Mouse (Mus musculus) CH12.LX (cell line): ENCODE data around the gene Vmn1r116. TPM values are rescaled to one million over a fixed set of nuclear protein-coding genes. Genes with fewer than 3 reads are reported as not detected.
"Not testable (repeated sequence)": the region's sequence is repeated elsewhere in the genome, so short reads cannot be mapped to it uniquely, and the experiment has no call there.

Source experiments
- DNase-seq: peaks from one replicate; pipeline ENCODE4 v3.0.0-alpha.2; 2013; ENCODE audit errors: extremely low read depth
- H3K27ac ChIP-seq: 2 replicates; pipeline ENCODE4 v1.5.1; 2012; ENCODE audit warnings: low read depth, mild to moderate bottlenecking, control low read depth, moderate library complexity; ENCODE audit not compliant: insufficient read depth
- H3K27me3 ChIP-seq: replicated peaks from 2 replicates; pipeline ENCODE3; 2012; ENCODE audit warnings: inconsistent platforms
- H3K36me3 ChIP-seq, 2 experiments: replicated peaks in 1 of 2; 2 replicates each; pipeline versions ENCODE3 to v1.6.1; 2012; ENCODE audit warnings: inconsistent platforms in 1 of 2, low read length in 1 of 2, mild to moderate bottlenecking in 1 of 2, mixed read lengths in 1 of 2, moderate library complexity in 1 of 2; ENCODE audit not compliant: control insufficient read depth in 1 of 2, insufficient read depth in 1 of 2
- H3K4me1 ChIP-seq, 2 experiments: 2 replicates each; pipeline ENCODE4 v1.6.1; 2012; ENCODE audit warnings: inconsistent platforms in 1 of 2, moderate library complexity in 1 of 2; ENCODE audit not compliant: insufficient read depth in 2 of 2, control insufficient read depth in 1 of 2
- H3K4me2 ChIP-seq: 2 replicates; pipeline ENCODE4 v1.6.1; 2012; ENCODE audit warnings: low read depth, mild to moderate bottlenecking, control low read depth; ENCODE audit not compliant: poor library complexity, insufficient read depth, severe bottlenecking
- H3K4me3 ChIP-seq, 3 experiments: fragments of 150-350 bp in 1 of 3; sonication (generic) in 1 of 3; replicated peaks in 1 of 3; 2 replicates each; pipeline versions ENCODE3 to v1.5.1; 2011 to 2012; ENCODE audit warnings: low read depth in 2 of 3, low read length in 2 of 3, mild to moderate bottlenecking in 2 of 3, moderate library complexity in 2 of 3, control low read depth in 1 of 3, improper control_type of control experiment in 1 of 3, inconsistent platforms in 1 of 3, mixed read lengths in 1 of 3; ENCODE audit not compliant: poor library complexity in 1 of 3
- H3K79me2 ChIP-seq: replicated peaks from 2 replicates; pipeline ENCODE4 v1.6.1; 2012; ENCODE audit warnings: mild to moderate bottlenecking, moderate library complexity; ENCODE audit not compliant: control insufficient read depth, poor library complexity, insufficient read depth, severe bottlenecking; ENCODE audit errors: extremely low read depth
- H3K9ac ChIP-seq: 2 replicates; pipeline ENCODE4 v1.6.1; 2012; ENCODE audit warnings: low read depth, mild to moderate bottlenecking, control low read depth, moderate library complexity; ENCODE audit not compliant: insufficient read depth
- H3K9me3 ChIP-seq: replicated peaks from 2 replicates; pipeline ENCODE3; 2012; ENCODE audit warnings: low read length, inconsistent platforms, mixed read lengths
- dilution Hi-C: fragments of 300-500 bp; cut with MboI; formaldehyde crosslinking; loops from 2 replicates; pipeline ENCODE4 v1.14.3; 2020; ENCODE audit warnings: low sequenced_read_pairs; ENCODE audit not compliant: extremely low pct_unique_long_range_greater_than_20kb, extremely low pct_ligation_motif_present
- in situ Hi-C: fragments of 300-500 bp; cut with MboI; formaldehyde crosslinking; loops from 3 replicates; pipeline ENCODE4 v1.14.3; 2019; ENCODE audit warnings: low sequenced_read_pairs, low pct_ligation_motif_present, low pct_unique_long_range_greater_than_20kb, mixed read lengths
- polyA plus RNA-seq: library from polyadenylated mRNA; unstranded; fragments of >175 nt; gene quantifications from 2 replicates; pipeline ENCODE4 v1.2.1, GENCODE M21; 2012; ENCODE audit warnings: low read depth; ENCODE audit not compliant: insufficient read length
- total RNA-seq, 2 experiments: library from RNA; depleted of rRNA; stranded (reverse); fragments of 300-350 nt in 1 of 2; fragments of >200 nt in 1 of 2; gene quantifications; 2 replicates each; pipeline ENCODE4 v1.2.3; 2012 to 2014

Gene Vmn1r116
- total RNA-seq (2012; rRNA removed) (not detected in 2 replicates), total RNA-seq (2014; rRNA removed) (not detected in 2 replicates), polyA plus RNA-seq (not detected in 2 replicates)

- H3K79me2 ChIP-seq, H3K4me3 ChIP-seq, DNase-seq, H3K9ac ChIP-seq, dilution Hi-C loops, H3K27ac ChIP-seq, H3K9me3 ChIP-seq, H3K36me3 ChIP-seq, H3K4me1 ChIP-seq, H3K4me2 ChIP-seq, H3K27me3 ChIP-seq, in situ Hi-C loops: not testable (repeated sequence)
These were observed at the start of gene Vmn1r116 for GRCm38 (mm10) chr7:20871956-20872355. Gene Vmn1r116, plus strand, starts transcription at chr7:20872256.

GRCm38 (mm10) chr7:20844885-20845284 is 27.2 kb upstream of the Vmn1r116 start, which contains the start of gene Vmn1r115:
Gene Vmn1r115, minus strand, starts transcription at chr7:20844985.
- in situ Hi-C loops = not testable (repeated sequence)

GRCm38 (mm10) chr7:20884021-20884420 is 12.0 kb downstream of the Vmn1r116 start, which contains the start of gene Vmn1r117:
Gene Vmn1r117, minus strand, starts transcription at chr7:20884121.
- H3K4me2 ChIP-seq, H3K9me3 ChIP-seq, in situ Hi-C loops, DNase-seq, H3K4me1 ChIP-seq, H3K27me3 ChIP-seq, H3K27ac ChIP-seq, H3K4me3 ChIP-seq, H3K36me3 ChIP-seq, H3K9ac ChIP-seq, dilution Hi-C loops, H3K79me2 ChIP-seq: not testable (repeated sequence)

More at GRCm38 (mm10) chr7:20844885-20845284, 27.2 kb upstream of the Vmn1r116 start, which contains the start of gene Vmn1r115:
- H3K36me3 ChIP-seq, H3K27ac ChIP-seq, H3K9me3 ChIP-seq, H3K4me2 ChIP-seq, H3K4me3 ChIP-seq, DNase-seq, H3K9ac ChIP-seq, H3K27me3 ChIP-seq, dilution Hi-C loops, H3K4me1 ChIP-seq, H3K79me2 ChIP-seq: not testable (repeated sequence)

DNA sequence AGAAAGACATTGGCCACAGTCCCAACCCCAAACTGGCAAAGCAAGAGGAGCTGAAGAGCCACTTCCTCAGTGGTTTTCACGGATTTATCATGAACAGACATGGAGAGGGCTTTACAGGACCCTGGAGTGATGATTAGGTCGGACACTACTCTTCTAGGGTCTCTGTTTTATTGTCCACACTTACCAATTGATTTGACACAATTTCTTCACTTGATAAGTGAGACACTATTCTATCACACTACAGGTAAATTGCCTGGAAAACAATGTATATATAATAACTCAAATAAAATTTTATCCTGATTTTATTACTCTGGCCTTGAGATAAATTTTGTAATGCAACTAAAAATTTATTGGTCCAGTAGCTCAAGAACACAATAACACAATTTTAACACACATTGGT is 40.2 kb downstream of the Vmn1r116 start, which contains the start of gene Vmn1r118:
TSS of gene Vmn1r118 (minus strand) at position 101 of the 400 bp plus-strand sequence.
- dilution Hi-C loops = not testable (repeated sequence)

More for the DNA sequence above, 40.2 kb downstream of the Vmn1r116 start, which contains the start of gene Vmn1r118:
- H3K36me3 ChIP-seq, H3K27me3 ChIP-seq, H3K4me3 ChIP-seq, H3K4me1 ChIP-seq, H3K27ac ChIP-seq, H3K9ac ChIP-seq, H3K79me2 ChIP-seq, DNase-seq, in situ Hi-C loops, H3K9me3 ChIP-seq, H3K4me2 ChIP-seq: not testable (repeated sequence)

Other genes with a start within 250 kb of the Vmn1r116 start
- gene Vmn1r107, start 203.3 kb upstream of the Vmn1r116 start, total RNA-seq (2012; rRNA removed) = not detected in 2 replicates
- gene Vmn1r107, start 203.3 kb upstream of the Vmn1r116 start, total RNA-seq (2014; rRNA removed) = not detected in 2 replicates
- gene Vmn1r107, start 203.3 kb upstream of the Vmn1r116 start, polyA plus RNA-seq = not detected in 2 replicates
- not detected in 2 replicates for gene Vmn1r111, start 169.0 kb upstream of the Vmn1r116 start, total RNA-seq (2012; rRNA removed)
- gene Vmn1r111, start 169.0 kb upstream of the Vmn1r116 start, total RNA-seq (2014; rRNA removed) = not detected in 2 replicates
- not detected in 2 replicates for gene Vmn1r111, start 169.0 kb upstream of the Vmn1r116 start, polyA plus RNA-seq
- gene Gm10668, start 141.6 kb upstream of the Vmn1r116 start, total RNA-seq (2012; rRNA removed) = not detected in 2 replicates
- gene Gm10668, start 141.6 kb upstream of the Vmn1r116 start, total RNA-seq (2014; rRNA removed) = not detected in 2 replicates
- gene Gm10668, start 141.6 kb upstream of the Vmn1r116 start, polyA plus RNA-seq = not detected in 2 replicates
- not detected in 2 replicates for gene Vmn1r112, start 101.1 kb upstream of the Vmn1r116 start, total RNA-seq (2012; rRNA removed)
- gene Vmn1r112, start 101.1 kb upstream of the Vmn1r116 start, total RNA-seq (2014; rRNA removed) = not detected in 2 replicates
- gene Vmn1r112, start 101.1 kb upstream of the Vmn1r116 start, polyA plus RNA-seq = not detected in 2 replicates
- not detected in 2 replicates for gene Vmn1r113, start 85.0 kb upstream of the Vmn1r116 start, total RNA-seq (2012; rRNA removed)
- not detected in 2 replicates for gene Vmn1r113, start 85.0 kb upstream of the Vmn1r116 start, total RNA-seq (2014; rRNA removed)
- gene Vmn1r113, start 85.0 kb upstream of the Vmn1r116 start, polyA plus RNA-seq = not detected in 2 replicates
- gene Vmn1r114, start 60.1 kb upstream of the Vmn1r116 start, total RNA-seq (2012; rRNA removed) = not detected in 2 replicates
- not detected in 2 replicates for gene Vmn1r114, start 60.1 kb upstream of the Vmn1r116 start, total RNA-seq (2014; rRNA removed)
- gene Vmn1r114, start 60.1 kb upstream of the Vmn1r116 start, polyA plus RNA-seq = not detected in 2 replicates
- not detected in 2 replicates for gene Vmn1r115, start 27.3 kb upstream of the Vmn1r116 start, total RNA-seq (2012; rRNA removed)
- gene Vmn1r115, start 27.3 kb upstream of the Vmn1r116 start, total RNA-seq (2014; rRNA removed) = not detected in 2 replicates
- gene Vmn1r115, start 27.3 kb upstream of the Vmn1r116 start, polyA plus RNA-seq = not detected in 2 replicates
- gene Vmn1r117, start 11.9 kb downstream of the Vmn1r116 start, total RNA-seq (2012; rRNA removed) = not detected in 2 replicates
- gene Vmn1r117, start 11.9 kb downstream of the Vmn1r116 start, total RNA-seq (2014; rRNA removed) = not detected in 2 replicates
- not detected in 2 replicates for gene Vmn1r117, start 11.9 kb downstream of the Vmn1r116 start, polyA plus RNA-seq
- not detected in 2 replicates for gene Vmn1r118, start 40.1 kb downstream of the Vmn1r116 start, total RNA-seq (2012; rRNA removed)
- gene Vmn1r118, start 40.1 kb downstream of the Vmn1r116 start, total RNA-seq (2014; rRNA removed) = not detected in 2 replicates
- not detected in 2 replicates for gene Vmn1r118, start 40.1 kb downstream of the Vmn1r116 start, polyA plus RNA-seq
- gene Vmn1r119, start 140.2 kb downstream of the Vmn1r116 start, total RNA-seq (2012; rRNA removed) = not detected in 2 replicates
- gene Vmn1r119, start 140.2 kb downstream of the Vmn1r116 start, total RNA-seq (2014; rRNA removed) = not detected in 2 replicates
- not detected in 2 replicates for gene Vmn1r119, start 140.2 kb downstream of the Vmn1r116 start, polyA plus RNA-seq
- gene Vmn1r120, start 181.5 kb downstream of the Vmn1r116 start, total RNA-seq (2012; rRNA removed) = not detected in 2 replicates
- not detected in 2 replicates for gene Vmn1r120, start 181.5 kb downstream of the Vmn1r116 start, total RNA-seq (2014; rRNA removed)
- gene Vmn1r120, start 181.5 kb downstream of the Vmn1r116 start, polyA plus RNA-seq = not detected in 2 replicates
- not detected in 2 replicates for gene Vmn1r121, start 226.3 kb downstream of the Vmn1r116 start, total RNA-seq (2012; rRNA removed)
- not detected in 2 replicates for gene Vmn1r121, start 226.3 kb downstream of the Vmn1r116 start, total RNA-seq (2014; rRNA removed)
- not detected in 2 replicates for gene Vmn1r121, start 226.3 kb downstream of the Vmn1r116 start, polyA plus RNA-seq